Mouse (Mus musculus): ENCODE measurements at regions not wholly inside any gene's neighbourhood (a gene's known extent, or its start where the extent isn't known, plus 50 kb on each side); places are given as distances from the start of the nearest gene placed in this dataset.

DNA sequence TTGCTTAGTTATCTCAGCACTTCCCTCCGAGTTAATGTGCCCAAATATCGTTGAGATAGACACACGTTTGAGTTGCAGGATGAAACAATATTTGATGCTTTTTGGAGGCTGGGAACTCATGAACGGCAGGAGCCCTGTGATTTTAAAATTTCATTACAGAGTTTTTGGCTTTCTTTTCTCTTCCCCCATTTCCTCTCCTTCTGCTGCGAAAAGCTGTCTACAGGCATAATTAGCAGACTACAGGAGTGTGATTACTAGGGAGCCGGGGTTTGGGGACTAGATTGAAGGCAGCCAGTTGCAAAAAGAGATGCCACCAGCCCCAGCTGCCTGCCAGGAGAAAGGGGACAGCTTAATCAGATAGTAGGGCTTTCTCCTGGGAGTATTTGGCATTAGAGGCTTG lies 274.2 kb upstream of the Mki67 start:
- no peak for DNase-seq (ENCODE audit: low spot score)

DNA sequence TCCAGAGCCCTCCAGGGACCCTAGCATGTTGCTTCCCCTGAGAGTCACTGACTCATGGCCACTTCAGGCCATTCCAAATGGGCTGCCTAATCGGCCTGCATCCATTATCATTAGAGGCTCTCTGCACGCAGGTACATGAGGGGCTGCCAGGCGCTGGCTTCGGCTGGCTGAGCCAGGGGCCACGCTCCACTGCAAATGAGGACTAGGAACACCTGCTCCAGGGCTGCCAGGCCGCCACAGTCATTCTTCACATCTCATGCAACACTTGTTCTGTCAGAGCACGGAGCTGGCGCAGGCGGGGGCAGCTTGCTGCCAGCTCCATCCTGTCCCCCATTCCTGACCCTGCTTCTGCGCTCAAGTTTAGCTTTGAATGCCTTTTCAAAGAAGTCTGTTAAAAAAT lies 280.7 kb upstream of the Mki67 start:
- DNase-seq (ENCODE audit: low spot score) = no peak

DNA sequence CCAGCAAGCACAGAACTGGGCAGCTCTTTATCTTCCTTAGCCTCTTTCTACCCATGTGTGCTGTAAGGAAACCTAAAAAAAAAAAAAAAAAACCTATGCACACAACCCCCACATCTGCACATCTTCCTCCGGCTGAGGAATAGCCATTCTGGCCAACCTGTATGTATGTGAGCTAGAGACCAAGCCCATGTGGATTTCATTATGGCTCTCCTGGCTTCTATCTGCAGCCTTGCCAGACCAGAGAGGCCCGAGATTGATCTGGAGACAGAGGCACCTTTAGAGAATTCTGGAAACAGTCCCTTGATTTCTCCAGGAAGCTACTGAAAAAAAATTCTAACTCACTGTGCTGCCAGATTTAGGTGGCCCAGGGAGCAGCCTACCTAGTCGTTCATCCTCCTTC lies 281.5 kb upstream of the Mki67 start:
- DNase-seq (ENCODE audit: low spot score) = no peak

DNA sequence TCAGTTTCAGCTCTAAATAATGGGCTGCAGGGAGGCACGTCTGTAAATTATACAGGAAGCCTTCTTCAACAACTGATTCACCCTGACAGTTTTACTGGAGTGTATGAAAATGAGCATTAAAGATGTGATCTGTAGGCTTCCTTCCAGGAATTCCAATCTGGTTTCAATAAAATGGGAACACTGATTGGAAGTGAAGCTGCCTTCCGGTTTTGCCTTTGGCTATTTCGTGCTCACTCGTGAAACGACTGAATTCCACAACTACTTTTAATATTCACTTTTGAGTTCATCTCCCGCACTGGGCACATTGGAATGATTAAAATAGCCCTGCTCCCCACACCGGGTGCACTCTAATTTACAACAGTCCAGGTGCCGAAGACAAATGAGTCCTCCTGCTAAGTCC lies 286.2 kb upstream of the Mki67 start:
- DNase-seq (ENCODE audit: low spot score) = no peak

DNA sequence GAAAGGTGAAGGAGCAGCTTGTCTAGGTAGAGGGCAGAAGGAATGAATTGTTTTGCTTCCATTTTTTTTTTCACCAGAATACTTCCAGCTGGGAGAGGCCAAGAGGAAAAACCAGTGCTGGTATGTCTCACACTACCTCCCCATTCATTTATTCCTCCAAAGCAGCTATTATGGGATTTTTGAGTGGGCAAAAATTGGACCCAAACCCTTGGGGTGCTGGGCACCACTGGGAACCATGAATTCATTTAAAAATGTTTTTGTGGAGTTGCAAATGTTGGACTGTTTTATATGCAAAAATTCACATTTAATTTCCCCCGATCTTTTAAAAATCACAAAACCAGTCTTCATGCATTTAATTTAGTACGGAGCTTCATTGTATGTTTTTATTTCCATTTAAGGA lies 287.1 kb upstream of the Mki67 start:
- DNase-seq (ENCODE audit: low spot score) = no peak

DNA sequence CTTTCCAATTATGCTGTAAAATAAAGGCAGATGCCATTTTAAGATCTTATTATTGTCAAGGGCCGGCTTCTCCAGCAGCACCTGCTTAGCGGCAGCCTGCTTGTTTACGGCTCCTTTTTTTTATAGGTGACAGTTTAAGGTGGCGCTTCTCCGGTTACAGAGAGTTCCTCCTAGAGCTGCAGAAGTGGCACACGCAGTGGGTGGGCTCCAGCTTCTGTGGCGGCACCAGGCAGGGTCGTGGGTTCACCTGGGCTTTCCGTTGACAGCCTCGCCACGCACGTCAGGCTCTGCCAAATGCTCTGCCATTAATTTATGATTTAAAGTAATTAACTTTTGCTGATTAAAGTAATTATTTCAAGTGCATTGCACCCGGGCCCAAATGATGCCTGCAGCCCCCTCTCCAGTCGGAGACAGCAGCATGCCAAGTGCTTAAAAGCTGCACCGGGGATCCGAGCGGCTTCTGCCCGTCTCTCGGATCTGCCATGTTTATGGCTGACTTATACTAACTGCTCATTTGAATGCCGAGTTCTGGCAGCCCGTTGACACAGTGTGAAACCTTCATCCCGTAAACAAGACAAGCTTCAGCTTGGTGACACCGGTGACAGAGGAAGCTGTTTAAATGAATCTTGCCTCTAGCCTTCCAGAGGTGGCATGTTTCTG lies 291.8 kb upstream of the Mki67 start:
- DNase-seq (ENCODE audit: low spot score) = no peak

DNA sequence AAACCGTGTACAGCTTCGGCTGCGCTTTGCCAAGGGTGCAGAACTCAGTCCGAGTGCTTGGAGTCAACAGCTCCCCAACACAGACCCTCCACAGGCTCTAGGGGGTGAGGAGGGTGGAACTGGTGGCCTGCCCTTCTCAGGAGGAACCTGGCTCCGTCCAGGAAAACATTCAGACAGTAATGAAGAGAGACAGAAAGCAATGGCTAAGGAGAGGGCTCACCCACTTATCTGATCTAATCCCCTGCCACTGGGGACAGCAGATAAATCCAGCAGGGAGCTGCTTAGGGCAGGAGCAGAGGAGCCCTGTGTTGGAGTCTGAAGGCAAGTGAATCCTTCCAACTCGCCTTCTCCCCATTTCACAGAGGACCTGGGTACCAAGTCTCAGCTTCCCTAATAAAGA lies 292.3 kb upstream of the Mki67 start:
- no peak for DNase-seq (ENCODE audit: low spot score)

DNA sequence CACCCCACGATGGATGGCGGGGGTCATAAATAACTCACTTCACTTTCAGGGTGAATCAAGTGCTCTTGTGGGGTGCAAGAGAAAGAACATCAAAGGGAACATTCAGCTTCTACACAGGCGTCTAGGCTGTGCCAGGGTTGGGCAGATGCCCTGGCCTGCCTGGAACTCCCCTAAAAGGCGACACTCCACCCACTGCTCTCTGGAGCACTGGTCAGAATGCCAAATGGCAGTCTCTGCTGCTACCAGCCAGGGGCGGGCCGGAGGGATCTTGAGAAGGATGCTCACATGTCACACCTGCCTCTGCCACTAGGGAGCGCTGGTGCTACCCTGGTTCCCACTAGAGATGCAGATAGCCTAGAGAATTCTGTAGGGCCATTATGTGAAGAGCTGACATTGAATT lies 293.9 kb upstream of the Mki67 start:
- DNase-seq (ENCODE audit: low spot score) = no peak

DNA sequence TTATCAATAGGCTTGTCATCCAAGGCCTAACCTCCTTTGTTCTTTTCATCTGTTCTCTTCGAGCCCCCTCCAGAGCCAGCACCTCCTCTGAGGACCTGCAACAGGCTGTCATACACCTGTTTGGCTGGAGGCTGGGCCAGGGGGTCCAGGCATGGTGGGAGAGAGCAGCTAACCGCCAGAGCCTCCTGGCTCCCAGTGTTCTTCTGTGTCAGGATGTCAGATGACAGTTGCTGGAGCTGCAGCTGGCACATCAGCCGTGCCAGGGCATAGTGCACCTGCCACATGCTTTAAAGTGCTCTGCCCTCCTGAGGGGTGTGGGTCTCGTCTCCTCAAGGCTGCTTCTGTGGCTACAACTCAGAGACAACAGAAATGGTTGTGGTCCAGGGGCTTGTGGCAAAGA lies 298.5 kb upstream of the Mki67 start:
- DNase-seq (ENCODE audit: low spot score) = no peak

DNA sequence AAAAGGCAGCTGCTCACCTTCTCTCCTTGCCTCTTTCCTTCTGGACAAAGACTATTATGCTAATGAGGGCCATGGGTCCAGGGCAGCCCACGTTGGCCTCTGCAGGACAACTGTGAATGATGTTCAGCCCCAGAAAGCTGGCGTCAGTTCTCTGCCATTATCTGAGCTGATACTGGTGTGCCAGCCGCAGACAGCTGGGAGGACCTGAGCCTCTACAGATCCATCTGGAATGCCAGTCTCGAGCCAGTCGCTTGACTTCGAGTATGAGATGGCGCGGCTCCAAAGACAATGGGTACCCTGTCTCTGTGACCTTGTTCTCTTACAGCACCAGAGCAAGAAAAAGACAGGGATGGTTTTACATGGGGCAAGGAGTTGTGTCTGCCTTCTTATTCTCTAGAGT lies 300.8 kb upstream of the Mki67 start:
- DNase-seq (ENCODE audit: low spot score) = no peak

DNA sequence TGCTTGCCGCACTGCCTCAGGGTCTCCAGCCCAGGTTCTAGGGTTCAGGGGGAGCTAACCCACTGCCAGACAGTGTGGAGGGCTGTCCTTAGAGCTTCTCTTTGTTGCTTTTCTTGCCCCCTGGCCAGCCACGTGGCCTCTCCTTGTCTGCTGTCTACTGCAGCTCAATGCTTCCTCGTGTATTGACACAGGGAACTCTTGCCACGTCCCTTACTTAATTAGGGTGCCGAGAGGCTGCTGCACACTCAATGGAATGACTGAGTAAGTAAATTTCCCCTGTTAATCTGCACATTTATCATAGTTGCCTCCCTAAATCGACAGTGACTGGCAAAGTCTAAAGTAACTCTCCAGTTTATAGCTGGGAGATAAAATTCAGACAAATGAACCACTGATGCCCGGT lies 304.4 kb upstream of the Mki67 start:
- DNase-seq (ENCODE audit: low spot score) = no peak

DNA sequence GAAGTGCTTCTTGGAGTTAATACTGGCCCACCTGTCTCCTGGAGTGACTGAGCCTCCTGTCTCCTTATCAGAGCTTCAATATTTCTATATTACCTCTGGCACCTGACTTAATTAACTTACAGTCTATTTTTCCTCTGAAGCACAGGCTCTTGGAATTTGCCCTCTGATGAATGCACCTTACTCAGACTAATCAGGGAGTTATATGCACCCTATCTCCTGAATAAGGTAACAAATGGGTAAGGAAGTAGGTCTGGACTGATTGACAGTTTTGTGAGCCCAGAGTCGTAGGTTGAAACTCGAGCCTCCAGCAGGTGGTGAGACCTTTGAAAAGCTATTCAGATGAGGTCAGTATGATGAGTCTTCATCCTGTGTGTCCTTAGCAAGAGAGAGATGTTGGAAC lies 304.9 kb upstream of the Mki67 start:
- no peak for DNase-seq (ENCODE audit: low spot score)

DNA sequence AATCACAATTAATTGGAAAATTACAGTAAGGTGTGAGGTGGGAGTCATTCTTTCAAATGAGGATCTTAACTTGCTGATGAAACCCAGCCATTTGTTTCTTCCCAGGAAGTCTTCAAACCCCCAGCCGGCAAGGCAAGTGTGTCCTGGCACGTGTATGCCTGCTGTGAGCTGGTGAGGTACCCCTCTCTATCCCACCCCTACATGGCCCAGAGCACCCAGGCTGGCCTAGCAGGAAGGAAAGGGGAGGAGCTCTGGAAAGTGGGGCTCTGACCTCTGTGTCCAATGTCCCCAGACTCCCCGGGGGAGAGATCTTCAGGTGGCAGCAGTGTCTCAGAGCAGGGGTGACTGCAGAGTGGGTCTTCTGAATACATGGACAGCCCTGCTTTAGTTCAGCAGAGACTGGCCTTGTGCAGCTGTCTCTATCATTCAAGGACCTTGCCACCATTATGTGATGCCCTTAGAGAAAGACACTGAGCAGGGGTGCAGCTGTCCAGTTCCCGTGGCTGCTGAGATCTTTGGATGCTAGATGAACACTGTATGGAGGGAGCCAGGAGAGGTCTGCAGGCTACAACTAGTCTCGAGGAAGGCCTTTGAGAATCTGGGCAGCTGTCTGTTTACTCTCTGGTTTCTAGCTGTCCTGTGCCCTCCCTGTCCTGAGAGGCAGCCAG lies 306.8 kb upstream of the Mki67 start:
- no peak for DNase-seq (ENCODE audit: low spot score)

DNA sequence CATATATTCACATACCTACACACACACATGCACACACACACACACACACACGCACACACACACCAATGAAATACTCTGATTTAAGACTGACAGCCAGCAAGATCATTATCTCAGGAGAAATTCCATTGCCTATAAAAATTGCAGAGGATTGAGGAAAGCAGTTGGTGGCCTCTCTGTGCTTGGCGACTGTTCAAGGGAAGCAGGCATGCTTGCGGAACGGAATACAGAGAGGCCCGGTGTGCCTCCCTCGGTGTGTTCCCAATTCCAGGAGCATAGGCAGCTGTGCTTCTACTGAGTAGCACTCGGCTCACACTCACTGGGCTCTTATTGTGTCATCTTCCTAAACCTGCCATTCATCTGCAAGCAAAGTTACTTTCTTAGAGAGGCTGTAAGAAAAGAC lies 310.3 kb upstream of the Mki67 start:
- DNase-seq (ENCODE audit: low spot score) = no peak

DNA sequence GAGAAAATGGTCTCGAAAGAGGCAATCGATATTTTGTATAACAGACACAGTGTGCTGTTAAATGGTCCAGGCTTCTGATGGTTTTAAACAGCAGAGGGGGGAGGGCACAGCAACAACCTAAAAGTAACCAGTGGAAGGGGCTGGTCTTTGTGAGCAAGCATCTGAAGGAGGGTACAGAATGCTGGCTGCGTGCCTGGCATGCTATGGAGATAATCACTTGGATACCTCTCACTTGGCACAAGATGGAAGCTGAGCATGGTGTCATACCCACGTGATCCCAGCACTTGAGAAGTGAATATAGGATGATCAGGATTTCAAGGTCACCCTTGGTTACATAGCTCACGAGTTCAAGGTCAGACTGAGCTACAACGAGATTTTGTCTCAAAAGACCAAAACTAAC lies 315.9 kb upstream of the Mki67 start:
- no peak for DNase-seq (ENCODE audit: low spot score)

DNA sequence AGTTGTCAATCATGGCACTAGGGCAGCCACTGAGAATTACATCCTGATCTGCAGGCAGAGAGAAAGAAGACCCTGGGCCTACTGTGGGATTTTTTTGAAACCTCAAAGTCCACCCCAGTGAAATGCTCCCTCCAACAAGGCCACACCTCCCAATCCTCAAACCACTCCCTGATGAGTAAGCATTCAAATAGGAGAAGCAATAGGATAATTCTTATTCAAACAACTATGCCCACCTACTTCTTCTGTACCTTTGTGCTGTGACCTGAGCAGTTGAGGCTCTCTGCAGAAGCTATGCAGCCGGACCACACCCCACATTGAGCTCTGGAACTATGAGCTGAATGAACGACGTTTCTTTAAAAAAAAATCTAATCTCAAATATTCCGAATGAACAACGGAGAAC lies 317.4 kb upstream of the Mki67 start:
- no peak for DNase-seq (ENCODE audit: low spot score)

DNA sequence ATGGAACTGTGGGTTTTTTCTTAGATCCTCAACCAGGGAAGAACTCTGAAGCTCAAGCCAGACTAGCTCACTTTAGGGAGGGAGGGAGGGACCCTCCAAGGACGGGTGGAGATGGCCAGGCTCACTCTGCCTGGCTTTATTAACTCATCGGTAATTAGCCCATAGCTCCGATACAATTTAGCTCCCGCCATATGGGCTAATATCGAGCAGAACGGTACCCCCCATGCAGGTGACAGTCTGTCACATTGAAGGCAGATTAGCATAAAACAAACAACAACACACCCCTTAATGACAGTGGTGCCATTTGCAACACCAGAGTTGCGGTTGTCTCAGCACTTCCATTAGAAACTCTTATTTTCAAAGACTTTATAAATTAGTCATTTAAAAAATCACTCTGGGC lies 319.6 kb upstream of the Mki67 start:
- no peak for DNase-seq (ENCODE audit: low spot score)

DNA sequence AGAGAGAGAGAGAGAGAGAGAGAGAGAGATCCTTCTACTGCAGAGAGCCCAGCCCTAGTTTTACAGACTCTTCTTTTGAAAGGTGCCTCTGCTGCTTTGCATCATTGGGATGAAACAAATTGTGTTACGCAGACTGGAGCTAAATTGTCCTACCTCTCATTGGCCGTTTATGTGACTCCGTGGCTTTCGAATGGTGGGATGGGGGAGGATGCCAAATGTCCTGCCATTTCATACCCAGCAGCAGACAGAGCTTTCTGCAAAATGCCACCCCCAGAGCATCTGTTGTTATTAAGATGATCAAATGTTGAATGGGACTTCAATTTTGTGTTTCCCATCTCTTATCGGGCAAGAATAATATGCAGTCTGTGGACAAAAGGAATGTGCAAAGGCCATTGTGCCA lies 321.9 kb upstream of the Mki67 start:
- no peak for DNase-seq (ENCODE audit: low spot score)

DNA sequence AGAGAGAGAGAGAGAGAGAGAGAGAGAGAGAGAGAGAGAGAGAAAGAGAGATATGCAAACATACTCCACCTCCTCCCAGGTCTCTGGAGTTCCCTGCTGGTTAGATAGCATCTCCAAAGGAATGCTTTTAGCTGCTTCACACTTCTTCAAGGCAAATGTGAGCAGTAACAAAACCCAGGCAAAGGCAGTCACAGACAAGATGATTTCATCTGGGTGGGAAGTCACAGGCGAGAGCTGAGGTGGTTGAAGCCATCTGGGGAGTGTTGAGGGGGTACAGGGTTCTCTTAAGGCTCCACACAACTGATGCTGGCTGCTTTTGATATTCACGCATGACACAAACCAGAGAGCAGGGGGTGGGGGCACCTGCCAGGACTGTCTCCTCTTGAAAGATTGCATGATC lies 322.7 kb upstream of the Mki67 start:
- no peak for DNase-seq (ENCODE audit: low spot score)

DNA sequence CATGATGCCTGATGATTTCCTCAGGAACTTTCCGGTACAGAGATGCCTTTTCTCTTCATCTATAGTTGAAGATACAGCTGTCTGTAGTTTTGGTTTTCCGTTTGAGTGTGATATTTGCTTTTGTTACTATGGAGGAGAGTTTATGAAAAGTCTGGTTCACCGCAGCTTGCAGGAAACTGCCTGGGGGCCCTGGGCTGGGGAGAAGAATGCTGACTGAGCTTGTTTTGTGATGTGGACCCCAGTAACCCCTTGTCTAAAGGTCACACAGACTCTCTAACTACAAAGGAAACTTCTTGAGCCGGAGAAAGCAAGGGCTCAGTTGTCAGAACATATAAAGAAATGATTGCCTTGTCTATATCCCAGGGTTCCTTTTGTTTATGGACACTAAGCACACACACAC lies 325.8 kb upstream of the Mki67 start:
- DNase-seq (ENCODE audit: low spot score) = no peak

DNA sequence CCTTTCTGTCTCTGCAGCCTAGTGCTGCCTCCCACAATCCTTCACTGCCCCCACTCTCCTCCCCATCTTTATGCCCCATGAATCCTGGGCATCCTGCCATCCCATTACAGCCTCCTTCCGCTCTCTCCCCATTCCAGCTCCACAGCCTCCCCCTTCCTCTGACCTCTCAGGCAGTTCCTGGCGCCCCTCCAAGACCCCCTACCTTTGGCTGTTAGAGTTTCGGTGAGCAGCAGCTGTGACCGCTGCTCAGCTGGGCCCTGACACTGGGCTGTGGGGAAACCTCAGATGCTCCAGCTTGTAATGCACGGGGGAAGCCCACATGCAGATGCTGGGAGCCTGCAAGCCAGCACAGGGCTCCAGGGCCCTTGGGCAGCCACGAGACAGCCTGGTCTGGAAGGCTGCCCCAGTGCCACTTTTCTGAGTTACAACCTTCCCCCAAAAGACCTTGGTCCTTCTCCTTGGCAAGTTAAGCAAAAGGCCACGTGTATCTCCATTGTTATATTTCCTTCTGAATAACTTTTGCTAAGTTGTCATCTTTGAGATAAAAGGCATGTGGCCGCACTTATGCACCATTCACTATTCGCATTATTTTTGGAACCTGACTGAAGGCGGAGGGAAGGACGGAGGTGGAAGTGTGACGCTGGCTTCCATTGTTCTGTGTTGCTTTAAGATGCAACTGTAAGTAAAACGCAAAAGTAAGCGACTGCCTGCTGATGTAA lies 330.6 kb upstream of the Mki67 start:
- DNase-seq (ENCODE audit: low spot score) = no peak

DNA sequence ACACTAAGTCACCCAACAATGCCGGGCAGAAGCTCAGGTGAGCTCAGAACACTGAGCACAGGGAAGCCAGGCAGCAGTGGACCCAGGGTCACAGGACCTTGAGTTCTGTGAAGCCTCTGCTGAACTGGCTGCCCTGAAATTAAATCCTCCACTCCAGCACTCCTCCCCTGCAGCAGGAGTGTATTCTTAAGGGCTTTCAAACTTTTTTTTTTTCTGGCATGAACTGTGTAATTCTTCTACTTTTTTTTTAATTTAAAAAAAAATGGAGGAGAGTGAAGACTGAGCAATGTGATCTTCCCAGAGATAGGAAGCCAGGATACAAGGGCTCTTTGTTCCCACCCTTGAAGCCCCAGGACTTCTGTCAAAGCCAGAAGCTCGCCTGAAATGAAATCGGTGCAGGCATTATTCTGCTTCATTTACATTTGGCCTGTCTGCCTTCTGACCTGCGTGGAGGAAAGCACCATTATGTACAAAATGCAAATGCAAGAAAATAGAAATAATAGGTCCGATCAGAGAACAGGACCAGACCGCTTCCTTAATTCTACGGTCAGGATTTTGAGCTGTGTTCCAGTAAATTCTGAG lies 331.3 kb upstream of the Mki67 start:
- DNase-seq (ENCODE audit: low spot score) = no peak

DNA sequence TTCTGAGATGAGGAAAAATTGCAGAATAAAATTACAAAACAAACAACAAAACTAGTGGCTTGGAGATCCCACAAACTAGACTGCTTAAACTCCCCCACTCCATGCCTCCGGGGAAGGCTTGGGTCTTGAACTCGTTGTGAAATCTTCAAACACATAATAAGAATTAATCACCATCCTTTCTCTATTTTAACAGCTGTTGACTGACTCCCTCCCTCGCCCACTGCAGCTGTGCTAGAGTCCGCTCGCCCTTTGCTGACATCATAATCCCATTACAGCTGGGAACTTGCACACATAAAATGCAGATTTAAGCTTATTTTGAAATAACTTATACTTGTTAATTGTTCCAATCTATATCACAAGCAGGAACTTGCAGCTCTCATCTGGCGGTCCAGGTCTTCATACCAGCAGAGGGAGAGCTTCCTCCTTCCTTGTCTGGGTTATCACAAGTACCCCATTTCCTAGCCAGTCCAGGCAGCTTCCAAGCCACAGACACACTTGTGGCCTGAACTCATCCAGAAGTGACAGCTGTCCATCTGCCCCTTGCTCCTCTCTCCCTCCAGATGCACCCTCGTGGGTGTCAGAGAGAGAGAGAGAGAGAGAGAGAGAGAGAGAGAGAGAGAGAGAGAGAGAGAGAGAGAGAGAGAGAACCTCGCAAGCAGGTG lies 332.9 kb upstream of the Mki67 start:
- no peak for DNase-seq (ENCODE audit: low spot score)
